Mouse (Mus musculus) ovary, adult 2 months (tissue): ENCODE data around the gene Cpn1. TPM values are rescaled to one million over a fixed set of nuclear protein-coding genes. Genes with fewer than 3 reads are reported as not detected.

Experiments
- polyA plus RNA-seq: library from polyadenylated mRNA; depleted of rRNA; stranded (reverse); fragments of >200 nt; gene quantifications from 2 replicates; pipeline ENCODE4 v1.2.3, GENCODE M21; 2012; rRNA removed

The Cpn1 gene
- 1.7 and 2.1 TPM in 2 replicates for polyA plus RNA-seq

DNA sequence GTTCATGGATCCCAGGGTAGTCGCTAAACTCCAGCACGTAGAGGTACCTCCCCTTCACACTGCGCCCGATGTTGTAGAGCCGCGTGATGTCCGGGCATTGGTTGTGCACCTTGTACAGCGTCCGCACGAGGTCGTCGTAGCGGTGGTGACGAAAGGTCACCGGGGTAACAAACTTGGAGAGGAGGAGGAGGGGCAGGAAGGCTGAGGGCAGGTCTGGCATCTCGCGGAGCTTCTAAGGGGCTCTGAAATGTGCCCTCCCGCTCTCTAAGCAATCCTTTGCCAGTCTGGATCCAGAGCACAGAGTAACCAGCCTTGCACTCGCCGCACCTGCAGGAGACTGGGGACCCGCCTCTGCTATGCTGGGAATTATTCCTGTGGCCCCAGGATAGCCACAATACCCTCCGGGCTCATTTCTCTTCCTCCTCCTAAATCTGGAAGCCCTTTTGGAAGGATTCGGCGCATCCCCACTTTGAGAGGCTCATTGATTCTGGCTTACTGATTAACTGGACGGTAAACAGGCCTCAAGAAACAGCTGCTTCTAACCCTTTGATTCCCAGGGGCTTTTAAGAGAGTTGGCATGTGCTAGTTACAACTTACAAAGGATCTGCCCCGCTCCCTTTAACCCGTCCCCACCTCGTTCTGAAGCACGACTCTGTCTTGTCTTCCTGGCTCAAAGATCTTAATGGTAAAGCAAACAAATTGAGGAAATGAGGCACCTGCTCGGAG lies at the start of gene Cpn1:
TSS of gene Cpn1 (minus strand) at position 488 of the 726 bp plus-strand sequence.

DNA sequence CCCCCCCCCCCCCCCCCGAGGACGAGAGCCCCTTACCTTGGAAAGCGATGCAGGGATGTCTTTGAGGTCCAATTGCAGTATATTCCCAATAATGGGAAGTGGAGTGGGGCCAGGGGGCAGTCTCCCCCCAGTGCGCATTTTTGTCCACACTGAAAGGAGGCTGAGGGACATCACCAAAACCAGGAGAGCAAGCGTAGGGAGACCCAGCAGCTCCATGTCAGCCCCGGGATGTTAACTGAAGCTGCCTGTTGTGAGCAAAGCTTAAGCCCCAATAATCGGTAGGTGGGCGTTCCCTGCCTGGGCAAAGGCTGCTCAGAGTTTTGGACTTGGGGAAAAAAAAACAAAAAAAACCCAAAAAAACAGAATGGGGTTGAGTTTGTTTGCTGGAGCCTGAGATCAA lies 42.6 kb upstream of the Cpn1 start, which contains the start of gene Cyp2c23:
TSS of gene Cyp2c23 (minus strand) at position 237 of the 400 bp plus-strand sequence.

DNA sequence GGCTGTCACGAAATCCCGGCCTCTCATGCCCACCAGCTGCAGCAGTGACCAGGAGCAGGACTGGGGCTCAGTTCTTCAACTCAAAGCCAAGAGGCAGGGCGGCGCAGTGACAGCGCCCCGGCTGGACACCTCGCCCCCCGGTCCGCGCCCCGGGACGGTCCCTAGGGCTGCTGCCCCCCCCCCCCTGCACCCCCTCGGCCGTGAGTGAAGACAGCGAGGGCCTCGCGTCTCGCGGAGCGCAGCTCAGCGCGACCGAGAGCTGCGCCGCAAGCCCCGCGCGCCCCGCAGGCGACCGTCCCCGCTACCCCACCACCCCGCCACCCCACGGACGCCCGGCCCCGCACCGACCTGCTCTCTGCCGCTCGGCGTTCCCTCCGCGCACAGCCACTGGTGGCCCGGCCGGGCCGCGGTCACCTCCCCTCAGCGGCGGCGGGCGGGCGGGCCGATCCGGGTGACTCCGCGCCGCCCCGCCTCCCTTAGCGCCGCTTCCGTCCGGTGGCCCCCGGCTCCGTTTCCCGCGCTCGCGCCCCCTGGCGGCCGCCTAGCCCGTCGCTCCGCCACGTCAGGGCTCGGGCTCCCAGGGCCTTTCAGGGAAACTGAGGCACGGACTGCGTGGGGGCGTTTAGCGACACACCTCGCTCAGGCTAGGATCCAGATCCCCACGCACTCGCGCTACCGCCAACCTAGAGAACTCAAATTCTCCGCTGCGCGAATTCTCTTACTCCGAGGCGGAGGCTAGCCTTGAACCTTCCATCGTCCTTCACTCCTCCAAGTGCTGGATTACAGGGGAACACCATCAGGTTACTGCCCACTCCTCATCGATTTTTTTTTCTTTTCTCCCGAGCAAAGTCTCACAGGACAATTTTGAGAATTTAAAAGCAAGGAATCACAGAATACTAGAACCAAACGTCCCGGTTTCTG lies 46.3 kb downstream of the Cpn1 start, which contains the start of gene Dnmbp:
TSS of gene Dnmbp (minus strand) at position 423 of the 921 bp plus-strand sequence.

Other genes with a start within 250 kb of the Cpn1 start
- 3.3 and 4.4 TPM in 2 replicates for gene Cutc, start 233.6 kb downstream of the Cpn1 start, polyA plus RNA-seq
- gene Cox15, start 233.6 kb downstream of the Cpn1 start, polyA plus RNA-seq = 11.6 and 14.9 TPM in 2 replicates
- gene Abcc2, start 204.4 kb downstream of the Cpn1 start, polyA plus RNA-seq = 0.28 and 0.41 TPM in 2 replicates
- gene Dnmbp, start 46.4 kb downstream of the Cpn1 start, polyA plus RNA-seq = 32.4 and 34.0 TPM in 2 replicates
- 0.09 and 0.10 TPM in 2 replicates for gene Cyp2c23, start 42.7 kb upstream of the Cpn1 start, polyA plus RNA-seq
- gene Erlin1, start 83.2 kb upstream of the Cpn1 start, polyA plus RNA-seq = 4.7 and 7.0 TPM in 2 replicates
- 9.7 and 10.0 TPM in 2 replicates for gene Chuk, start 120.9 kb upstream of the Cpn1 start, polyA plus RNA-seq
- gene Cwf19l1, start 149.3 kb upstream of the Cpn1 start, polyA plus RNA-seq = 4.4 and 5.0 TPM in 2 replicates
- 16.4 and 24.2 TPM in 2 replicates for gene Bloc1s2, start 159.9 kb upstream of the Cpn1 start, polyA plus RNA-seq
- 0.11 and 0.15 TPM in 2 replicates for gene Pkd2l1, start 205.9 kb upstream of the Cpn1 start, polyA plus RNA-seq
- 0.33 and 0.46 TPM in 2 replicates for gene Scd3, start 216.7 kb upstream of the Cpn1 start, polyA plus RNA-seq